Mouse (Mus musculus) cerebellum, adult 9-11 months (tissue): ENCODE measurements around the gene Baz1a.

ENCODE experiments used
- DNase-seq: peaks from one replicate; pipeline ENCODE4 v3.0.0; 2022

Baz1a gene

GRCm38 (mm10) chr12:55013626-55014398, at the start of gene Baz1a:
Baz1a (minus strand) TSS chr12:55014348.
- no peak for DNase-seq

- no peak for DNase-seq
Measured at GRCm38 (mm10) chr12:55062141-55062540, 48.0 kb upstream of the Baz1a start.

- no peak for DNase-seq
Measured at GRCm38 (mm10) chr12:55061006-55061405, 46.9 kb upstream of the Baz1a start.

- DNase-seq = no peak
Measured at GRCm38 (mm10) chr12:55060212-55060898, 46.2 kb upstream of the Baz1a start.

GRCm38 (mm10) chr12:55059812-55060211, 45.7 kb upstream of the Baz1a start:
- DNase-seq = no peak

GRCm38 (mm10) chr12:55058865-55059615, 44.9 kb upstream of the Baz1a start:
- DNase-seq = no peak

- no peak for DNase-seq
Measured at GRCm38 (mm10) chr12:55056703-55057102, 42.6 kb upstream of the Baz1a start.

- no peak for DNase-seq
Measured at GRCm38 (mm10) chr12:55054551-55055241, 40.5 kb upstream of the Baz1a start.

- DNase-seq = no peak
Measured at GRCm38 (mm10) chr12:55053267-55053666, 39.1 kb upstream of the Baz1a start.

GRCm38 (mm10) chr12:55051210-55052173, 37.3 kb upstream of the Baz1a start:
- no peak for DNase-seq

- no peak for DNase-seq
Measured at GRCm38 (mm10) chr12:55049731-55050353, 35.7 kb upstream of the Baz1a start.

GRCm38 (mm10) chr12:55041011-55041410, 26.9 kb upstream of the Baz1a start:
- no peak for DNase-seq

- no peak for DNase-seq
Measured at GRCm38 (mm10) chr12:55027088-55027487, 12.9 kb upstream of the Baz1a start.

- no peak for DNase-seq
Measured at GRCm38 (mm10) chr12:55023284-55023683, 9.1 kb upstream of the Baz1a start.

GRCm38 (mm10) chr12:55019421-55019877, 5.3 kb upstream of the Baz1a start:
- no peak for DNase-seq

- DNase-seq = no peak
Measured at GRCm38 (mm10) chr12:55017119-55017721, 3.1 kb upstream of the Baz1a start.

- no peak for DNase-seq
Measured at GRCm38 (mm10) chr12:55016339-55017118, 2.4 kb upstream of the Baz1a start.

- no peak for DNase-seq
Measured at GRCm38 (mm10) chr12:55015428-55015827, 1.3 kb upstream of the Baz1a start.

GRCm38 (mm10) chr12:55013031-55013430, 1.1 kb downstream of the Baz1a start:
- no peak for DNase-seq
